Mouse (Mus musculus) adrenal gland, adult 10 weeks (tissue): Measurements from ENCODE around the gene Il13. TPM values are rescaled to one million over a fixed set of nuclear protein-coding genes. Genes with fewer than 3 reads are reported as not detected.

Source experiments
- polyA plus RNA-seq: library from polyadenylated mRNA; stranded (reverse); fragments of 350-450 nt; fragmentation: Illumina TruSeq; extraction: RNeasy Lipid Tissue Mini Kit (QIAGEN cat#74804); gene quantifications from one replicate; pipeline ENCODE4 v1.2.3, GENCODE M21; 2014; ENCODE audit warnings: low read depth, low replicate concordance

Gene Il13
- not detected for polyA plus RNA-seq

GRCm38 (mm10) chr11:53634556-53634955, at the start of gene Il13:
Gene Il13 (minus strand): TSS chr11:53634702.

GRCm38 (mm10) chr11:53618619-53619198, 15.8 kb downstream of the Il13 start, which contains the start of gene Il4:
Gene Il4 (minus strand): TSS chr11:53618669.

Other genes with a start within 250 kb of the Il13 start
- gene Leap2, start 211.5 kb downstream of the Il13 start, polyA plus RNA-seq, result not detected
- 55.0 TPM for gene Uqcrq, start 203.9 kb downstream of the Il13 start, polyA plus RNA-seq
- not detected for gene Gdf9, start 203.7 kb downstream of the Il13 start, polyA plus RNA-seq
- gene Gm10447, start 177.6 kb downstream of the Il13 start, polyA plus RNA-seq, result not detected
- 0.29 TPM for gene Shroom1, start 177.5 kb downstream of the Il13 start, polyA plus RNA-seq
- not detected for gene Gm9837, start 164.2 kb downstream of the Il13 start, polyA plus RNA-seq
- not detected for gene Gm9945, start 154.5 kb downstream of the Il13 start, polyA plus RNA-seq
- 0.64 TPM for gene Sowaha, start 154.4 kb downstream of the Il13 start, polyA plus RNA-seq
- gene Sept8, start 115.4 kb downstream of the Il13 start, polyA plus RNA-seq, result 32.0 TPM
- gene Kif3a, start 67.3 kb downstream of the Il13 start, polyA plus RNA-seq, result 41.5 TPM
- gene Il4, start 16.0 kb downstream of the Il13 start, polyA plus RNA-seq, result not detected
- gene Rad50, start 72.6 kb upstream of the Il13 start, polyA plus RNA-seq, result 48.4 TPM
- gene Il5, start 86.1 kb upstream of the Il13 start, polyA plus RNA-seq, result 0.41 TPM
- 4.8 TPM for gene Irf1, start 135.3 kb upstream of the Il13 start, polyA plus RNA-seq
- not detected for gene Gm17334, start 138.5 kb upstream of the Il13 start, polyA plus RNA-seq
- gene Gm12216, start 224.6 kb upstream of the Il13 start, polyA plus RNA-seq, result not detected